Mouse (Mus musculus) urinary bladder, postnatal 36 days (tissue): ENCODE measurements around the gene Agtpbp1.
"Not testable (repeated sequence)": the region's sequence is repeated elsewhere in the genome, so short reads cannot be mapped to it uniquely, and the experiment has no call there.

Experiments
- DNase-seq, 2 experiments: peaks; one replicate each; pipeline ENCODE4 v3.0.0; 2022; ENCODE audit warnings: low spot score in 2 of 2, mixed read lengths in 1 of 2

Agtpbp1 gene

GRCm38 (mm10) chr13:59584947-59585647 is at the start of gene Agtpbp1, which contains the start of gene Naa35:
Gene Agtpbp1, minus strand, starts transcription at chr13:59585227.
Gene Naa35, plus strand, starts transcription at chr13:59585259.
- peak; percentile 99 to 100 for DNase-seq

GRCm38 (mm10) chr13:59634637-59635036 is 49.6 kb upstream of the Agtpbp1 start:
- no peak for DNase-seq

DNA sequence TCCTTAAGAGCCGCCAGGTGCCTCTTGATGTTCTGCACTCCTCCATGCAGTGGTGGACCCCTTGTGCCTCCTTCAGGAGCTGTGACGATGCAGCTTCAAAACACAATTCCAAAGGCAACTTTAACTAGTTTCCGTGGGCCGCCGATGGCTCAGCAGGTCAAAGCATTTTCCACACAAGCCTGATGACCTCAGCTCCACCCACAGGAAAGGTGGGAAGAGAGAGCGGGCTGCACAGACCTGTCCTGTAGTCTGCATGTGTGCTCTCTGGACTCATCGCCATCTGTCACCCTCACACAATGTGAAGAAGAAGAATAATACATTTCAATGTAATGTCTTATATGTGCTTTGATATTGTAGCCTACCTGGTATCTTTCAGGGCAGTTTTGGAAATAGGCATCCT is 41.7 kb upstream of the Agtpbp1 start:
- DNase-seq = no peak

DNA sequence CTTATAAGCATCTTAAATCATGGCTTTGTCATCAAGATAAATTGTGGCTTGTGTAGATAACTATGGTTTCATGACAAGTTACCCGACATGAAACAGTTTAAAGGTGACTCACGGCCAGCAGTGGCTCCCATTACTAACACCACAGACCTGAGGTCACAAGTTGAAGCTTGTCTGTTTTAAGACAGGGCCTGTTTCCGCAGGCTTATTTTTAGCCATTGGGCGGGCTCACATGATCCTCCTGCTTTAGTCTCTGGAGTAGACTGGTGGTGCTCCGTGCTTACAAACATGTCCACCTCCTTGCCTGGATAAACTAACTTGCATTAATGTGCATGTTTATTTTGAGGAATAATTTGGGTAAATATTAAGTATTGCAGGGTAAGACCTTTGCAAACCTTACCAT is 39.9 kb upstream of the Agtpbp1 start:
- peak; percentile 11 to 45 for DNase-seq

GRCm38 (mm10) chr13:59624389-59624788 is 39.4 kb upstream of the Agtpbp1 start:
- no peak for DNase-seq

DNA sequence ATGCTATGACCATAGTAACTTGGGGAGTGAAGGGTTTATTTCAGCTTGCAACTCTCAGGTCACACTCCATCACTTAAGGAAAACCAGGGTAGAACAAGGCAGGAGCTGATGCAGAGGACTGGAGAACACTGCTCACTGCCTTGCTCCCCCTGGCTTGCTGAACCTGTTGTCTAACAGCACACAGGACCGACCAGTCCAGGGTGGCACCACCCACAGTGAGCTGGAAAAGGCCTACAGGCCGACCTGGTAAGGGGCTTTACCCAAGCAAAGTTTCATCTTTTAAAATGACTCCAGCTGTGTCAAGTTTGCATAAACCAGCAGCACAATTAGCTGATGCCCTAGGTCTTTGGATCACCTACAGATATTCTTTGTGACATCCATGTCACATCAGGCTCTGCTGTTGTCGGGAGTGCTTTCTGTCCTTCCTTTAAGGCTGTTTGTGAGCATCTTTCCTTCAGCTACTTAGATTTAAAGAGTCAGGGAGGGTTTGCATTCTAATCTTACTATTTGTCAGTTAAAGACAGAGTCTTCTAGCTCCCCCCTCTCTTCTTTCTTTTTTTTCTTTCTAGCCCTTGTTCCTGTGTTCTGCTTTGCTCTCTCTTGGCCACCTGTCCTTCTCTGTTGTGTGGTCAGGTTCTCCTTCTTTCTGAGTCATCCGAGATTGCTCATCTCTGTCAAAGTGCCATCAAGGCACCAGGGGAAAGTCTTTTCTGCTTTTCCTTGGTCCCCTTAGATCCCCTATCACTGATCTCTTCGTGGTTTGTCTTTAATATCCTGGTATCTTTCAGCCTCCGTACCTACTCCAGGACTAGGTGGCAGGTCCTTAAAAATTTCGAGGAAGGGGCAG is 36.8 kb upstream of the Agtpbp1 start:
- no peak for DNase-seq

DNA sequence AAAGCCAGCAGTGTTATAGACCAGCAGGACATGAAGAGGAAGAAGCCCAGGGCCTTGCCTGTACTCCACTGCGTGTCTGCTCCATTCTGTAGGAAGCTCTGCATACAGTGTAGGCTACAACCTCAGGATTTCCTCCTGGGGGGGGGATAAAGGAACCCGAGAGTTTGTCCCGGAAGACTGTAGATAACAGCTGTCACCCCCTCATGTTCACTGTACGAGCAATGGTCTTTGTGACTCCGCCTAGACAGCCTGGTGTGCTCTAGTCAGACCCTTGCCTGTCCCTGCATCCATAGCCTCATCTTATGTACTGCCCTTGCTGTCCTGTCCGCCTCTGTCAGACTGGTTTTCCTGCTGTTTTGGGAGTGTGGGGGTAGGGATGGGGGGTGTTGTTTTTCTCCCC is 33.4 kb upstream of the Agtpbp1 start:
- DNase-seq = no peak

DNA sequence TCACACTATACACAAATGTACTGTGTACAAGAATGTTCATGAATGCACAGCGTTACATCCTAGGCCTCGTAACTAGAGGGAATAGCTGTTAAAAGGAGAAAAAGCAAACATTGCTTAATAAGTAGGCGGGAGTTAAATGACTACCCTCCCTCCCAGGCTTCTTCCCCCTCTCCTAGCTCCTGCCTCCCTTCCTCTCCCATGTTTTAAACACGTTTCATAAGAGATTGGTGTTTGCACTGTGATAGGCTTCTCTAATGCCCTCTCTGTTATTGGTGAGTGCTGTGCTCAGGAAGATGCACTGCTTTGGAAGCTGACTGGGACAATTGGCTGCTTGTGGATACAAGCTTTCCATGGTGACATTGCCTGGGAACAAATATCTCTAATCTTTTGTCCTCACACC is 30.5 kb upstream of the Agtpbp1 start:
- DNase-seq = no peak

DNA sequence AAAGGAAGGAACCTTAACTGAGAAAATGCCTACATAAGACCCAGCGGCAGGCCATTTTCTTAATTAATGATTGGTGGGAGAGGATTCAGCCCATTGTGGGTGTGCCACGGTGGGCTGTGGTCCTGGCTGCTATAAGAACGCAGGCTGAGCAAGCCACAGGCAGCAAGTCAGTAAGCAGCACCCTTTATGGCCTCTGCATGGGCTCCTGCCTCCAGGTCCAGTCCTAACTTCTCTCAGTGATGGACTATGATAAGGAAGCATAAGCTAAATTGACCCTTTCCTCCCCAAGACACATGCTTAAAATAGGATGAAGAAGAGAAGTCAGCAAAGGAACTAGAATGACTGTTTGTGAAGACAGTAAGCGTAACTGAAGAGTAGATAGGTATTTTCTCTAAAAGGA is 30.1 kb upstream of the Agtpbp1 start:
- DNase-seq = no peak

DNA sequence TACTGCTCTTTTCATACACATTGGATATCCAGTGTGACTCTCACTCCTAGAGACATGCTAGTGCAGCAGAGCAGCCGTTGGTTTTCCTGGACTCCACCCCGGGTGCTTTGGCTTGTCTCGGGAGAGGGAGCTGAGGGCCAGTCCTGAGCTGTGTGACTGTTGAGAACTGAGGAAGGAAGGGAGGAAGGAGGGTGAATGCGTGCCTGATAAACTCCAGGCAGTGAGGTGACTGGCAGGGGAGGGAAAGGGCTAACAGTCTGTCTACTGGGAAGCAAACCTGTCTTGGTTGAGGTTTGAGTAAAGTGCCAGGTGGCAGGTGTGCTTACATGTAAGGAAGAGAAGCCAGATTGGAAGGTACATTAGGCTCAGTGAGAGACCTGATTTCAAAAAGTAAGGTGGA is 28.8 kb upstream of the Agtpbp1 start:
- DNase-seq = no peak

GRCm38 (mm10) chr13:59610437-59610836 is 25.4 kb upstream of the Agtpbp1 start:
- no peak for DNase-seq

GRCm38 (mm10) chr13:59609885-59610284 is 24.9 kb upstream of the Agtpbp1 start:
- DNase-seq = no peak

GRCm38 (mm10) chr13:59605221-59605922 is 20.3 kb upstream of the Agtpbp1 start:
- DNase-seq = no peak

GRCm38 (mm10) chr13:59604511-59604910 is 19.5 kb upstream of the Agtpbp1 start:
- no peak for DNase-seq

DNA sequence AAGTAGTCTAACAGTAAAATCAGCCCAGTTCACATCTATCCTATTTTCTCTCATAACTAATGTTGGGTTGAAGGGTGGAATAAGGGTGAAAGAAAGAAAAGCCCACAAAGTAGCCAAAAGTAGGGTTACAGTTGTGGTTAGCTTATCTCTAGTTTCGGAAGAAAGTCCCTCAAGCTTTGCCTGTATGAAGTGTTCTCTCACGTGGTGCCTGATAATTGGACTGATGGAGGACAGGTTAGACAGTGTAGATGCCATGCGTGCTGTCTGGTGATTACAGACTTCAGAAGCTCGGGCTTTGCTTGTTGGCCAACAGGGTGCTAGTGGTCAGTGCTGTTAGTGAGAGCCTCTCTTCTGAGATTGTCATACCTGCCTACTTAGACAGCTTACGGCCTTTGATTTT is 18.1 kb upstream of the Agtpbp1 start:
- no peak for DNase-seq

- no peak for DNase-seq
Measured at GRCm38 (mm10) chr13:59592630-59593029, 7.6 kb upstream of the Agtpbp1 start.

- not testable (repeated sequence) for DNase-seq
Measured at GRCm38 (mm10) chr13:59592058-59592457, 7.0 kb upstream of the Agtpbp1 start.

DNA sequence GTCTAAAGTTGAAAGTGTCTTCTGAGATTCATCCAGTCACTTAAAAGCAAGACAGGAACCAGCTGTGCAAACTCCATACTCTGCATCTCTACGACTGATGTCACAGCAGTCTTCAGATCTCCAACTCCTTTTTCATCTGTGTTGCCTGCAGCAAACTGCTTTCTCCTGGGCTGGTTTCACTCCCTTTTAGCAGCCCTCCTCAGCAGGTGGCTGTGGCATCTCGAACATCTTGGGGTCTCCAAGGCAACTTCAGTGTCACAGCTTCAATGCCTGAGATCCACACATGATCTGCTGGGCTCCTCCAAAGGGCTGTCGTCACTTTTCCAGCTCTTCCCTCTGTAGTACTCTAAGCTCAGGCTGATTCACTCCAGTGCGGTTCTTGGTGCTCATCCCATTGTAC is 5.7 kb upstream of the Agtpbp1 start:
- DNase-seq = no peak

GRCm38 (mm10) chr13:59589672-59590071 is 4.6 kb upstream of the Agtpbp1 start:
- no peak for DNase-seq

DNA sequence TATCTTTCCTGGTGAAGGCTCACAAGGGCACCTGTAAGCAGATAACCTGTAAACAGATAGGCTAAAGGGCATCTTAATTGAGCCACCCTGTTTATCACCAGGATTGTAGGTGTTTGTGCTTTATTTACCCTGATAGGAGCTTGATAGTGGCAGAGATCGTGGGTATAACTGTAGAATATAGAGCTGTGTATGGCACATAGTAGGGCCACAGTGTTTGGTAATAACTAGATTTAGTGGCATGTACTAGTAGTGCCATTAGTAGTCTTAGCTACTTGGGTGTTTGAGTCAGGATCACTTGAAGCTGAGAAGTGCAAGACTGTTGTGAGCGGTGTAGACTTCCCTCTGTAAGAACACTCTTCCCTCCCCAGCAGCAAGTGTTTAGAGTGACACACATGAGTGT is 2.2 kb upstream of the Agtpbp1 start:
- DNase-seq = no peak

- peak in 1 of 2 experiments; percentile 15 for DNase-seq
Measured at GRCm38 (mm10) chr13:59585648-59586005, 600 bp upstream of the Agtpbp1 start.

GRCm38 (mm10) chr13:59584481-59584880 is 546 bp downstream of the Agtpbp1 start:
- DNase-seq = peak; percentile 6 to 19
